Mouse (Mus musculus) mouse trophoblast stem cell (cell line): ENCODE data around the gene Gm12184.
"Not testable (repeated sequence)": the region's sequence is repeated elsewhere in the genome, so short reads cannot be mapped to it uniquely, and the experiment has no call there.

ENCODE experiments used
- in situ Hi-C, 2 experiments: fragments of 300-500 bp; cut with MseI, MboI; formaldehyde crosslinking; loops; 2 replicates in 1 of 2; 3 replicates in 1 of 2; pipeline ENCODE4 v1.15.1; 2025

Gm12184 gene

DNA sequence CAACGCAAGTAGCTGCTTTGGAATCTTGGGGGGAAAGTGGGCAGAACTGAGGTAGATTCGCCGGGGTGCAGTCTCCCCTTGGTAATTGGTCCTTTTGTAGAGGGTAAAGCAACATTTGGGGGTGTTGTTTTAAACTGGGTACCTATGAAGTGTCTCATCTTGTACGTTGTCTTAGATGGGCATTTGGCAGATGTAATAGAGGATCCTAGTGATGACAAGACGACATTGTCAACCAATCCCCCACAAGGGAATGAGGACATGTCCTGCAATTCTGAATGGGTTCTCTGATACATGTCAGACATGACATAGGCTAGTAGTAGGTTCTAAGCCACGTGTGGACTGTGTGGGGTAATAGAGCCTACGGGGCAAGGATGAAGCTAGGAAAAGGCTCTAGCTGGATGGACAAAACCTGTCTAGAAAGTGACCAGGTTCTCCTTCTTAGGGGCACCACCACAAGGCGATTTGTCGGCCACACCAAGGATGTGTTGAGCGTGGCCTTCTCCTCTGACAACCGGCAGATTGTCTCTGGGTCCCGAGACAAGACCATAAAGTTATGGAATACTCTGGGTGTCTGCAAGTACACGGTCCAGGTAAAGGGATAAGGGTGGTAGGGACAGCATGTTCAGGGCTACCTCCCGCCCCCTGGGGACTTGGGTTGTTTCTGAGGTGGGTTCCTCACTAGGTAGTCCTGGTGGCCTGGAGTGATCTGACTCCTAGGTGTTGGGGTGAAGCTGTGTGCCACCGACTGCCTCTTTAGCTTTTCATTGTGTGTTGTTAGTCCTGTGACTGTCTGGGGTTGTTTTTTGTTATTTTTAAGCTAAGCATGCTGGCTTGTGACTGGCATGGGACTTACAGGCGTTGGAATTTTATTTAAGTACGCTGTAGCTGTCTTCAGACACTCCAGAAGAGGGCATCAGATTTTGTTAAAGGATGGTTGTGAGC is 24.4 kb downstream of the Gm12184 start:
- in situ Hi-C loops: no loop called here

DNA sequence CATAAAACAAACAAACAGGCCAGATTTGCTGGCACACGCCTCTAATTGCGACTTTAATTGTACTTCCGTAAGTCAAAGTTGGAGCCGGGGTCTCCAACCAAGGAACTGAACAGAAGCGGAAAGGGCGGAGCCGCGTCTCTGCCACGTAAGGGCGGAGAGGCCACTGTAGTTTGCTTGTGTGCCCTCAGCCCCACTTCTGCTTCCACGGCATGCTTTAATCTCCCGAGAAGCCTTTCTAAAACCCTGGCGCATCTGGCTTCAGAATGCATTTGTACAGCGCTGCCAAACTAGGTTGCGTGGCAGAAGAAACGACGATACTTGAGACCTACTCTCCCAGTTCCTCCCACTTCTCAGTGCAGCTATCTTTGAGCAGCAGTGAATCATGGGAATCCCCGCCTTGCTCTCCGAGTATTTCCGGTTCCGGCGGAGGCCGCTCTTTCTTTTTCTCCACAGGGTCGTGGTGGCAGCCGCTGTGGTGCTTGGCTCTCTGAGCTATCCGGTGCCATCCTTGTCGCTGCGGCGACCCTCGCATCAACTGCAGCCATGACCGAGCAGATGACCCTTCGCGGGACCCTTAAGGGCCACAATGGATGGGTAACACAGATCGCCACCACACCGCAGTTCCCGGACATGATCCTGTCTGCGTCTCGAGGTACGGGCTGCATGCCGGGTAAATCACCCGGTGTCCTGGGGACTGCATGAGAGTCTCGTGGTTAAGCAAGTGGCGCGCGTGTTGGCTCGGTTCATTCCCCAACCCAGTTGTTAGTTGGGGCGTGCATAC is 26.3 kb downstream of the Gm12184 start, which contains the start of gene Rack1:
TSS of gene Rack1 (plus strand) at position 412 of the 781 bp plus-strand sequence.
- in situ Hi-C loops: no loop called here

DNA sequence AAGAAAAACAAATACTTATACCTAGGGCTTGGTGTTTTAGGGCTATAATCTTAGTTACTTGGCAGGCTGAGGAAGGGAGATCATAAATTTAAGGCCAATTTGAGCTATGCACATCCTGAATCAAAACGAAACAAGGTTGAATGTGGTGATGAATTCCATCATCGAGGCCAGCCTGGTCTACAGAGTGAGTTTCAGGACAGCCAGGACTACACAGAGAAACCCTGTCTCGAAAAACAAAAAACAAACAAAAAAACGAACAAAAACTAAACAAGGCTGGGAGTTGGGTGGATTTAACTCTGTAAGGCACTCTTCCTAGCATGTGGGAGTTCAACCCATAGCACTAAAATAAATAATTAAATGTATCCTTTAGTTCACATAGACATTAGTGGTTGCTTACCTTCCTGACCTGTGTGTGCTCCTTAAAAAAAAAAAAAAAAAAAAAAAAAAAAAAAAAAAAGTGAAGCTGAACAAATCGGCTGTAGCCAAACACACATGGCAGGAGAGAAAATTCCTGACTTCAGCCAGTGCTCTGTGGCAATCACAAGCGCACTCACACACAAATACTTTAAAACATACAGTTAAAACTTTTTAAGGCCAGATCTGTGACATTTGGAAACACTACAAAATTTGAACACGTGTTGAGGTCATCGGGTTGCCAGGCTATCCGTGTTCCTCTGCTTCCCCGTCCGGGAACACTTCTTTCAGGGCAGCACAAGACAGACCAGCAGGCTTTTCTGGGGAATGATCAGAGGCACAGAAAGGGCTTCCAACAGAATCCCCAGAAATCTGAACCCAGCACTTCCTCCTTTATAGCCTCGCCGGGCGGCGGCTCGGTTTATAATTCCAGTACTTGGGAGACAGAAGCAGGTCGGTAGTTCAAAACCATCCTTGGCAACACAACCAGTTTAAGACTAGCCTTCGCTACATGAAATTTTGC is 27.2 kb downstream of the Gm12184 start:
- in situ Hi-C loops: no loop called here

DNA sequence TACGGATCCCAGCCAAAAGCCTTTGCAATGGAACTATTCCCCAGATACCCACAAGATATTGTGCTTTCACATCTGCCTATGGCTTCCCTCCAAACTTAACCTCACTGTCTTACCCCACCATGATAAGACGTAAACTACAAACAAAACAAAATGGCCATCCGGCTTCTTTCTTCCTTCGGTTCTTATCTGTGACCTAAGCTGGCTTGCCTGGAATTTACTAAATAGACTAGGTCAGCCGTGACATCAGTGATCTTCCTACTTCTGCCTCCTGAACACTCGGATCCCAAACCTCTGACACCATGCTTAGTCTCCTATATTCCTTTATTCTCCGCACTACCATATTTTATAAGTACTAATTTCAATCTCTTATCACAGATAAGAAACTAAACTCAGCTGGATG is 28.1 kb downstream of the Gm12184 start:
- in situ Hi-C loops: no loop called here

DNA sequence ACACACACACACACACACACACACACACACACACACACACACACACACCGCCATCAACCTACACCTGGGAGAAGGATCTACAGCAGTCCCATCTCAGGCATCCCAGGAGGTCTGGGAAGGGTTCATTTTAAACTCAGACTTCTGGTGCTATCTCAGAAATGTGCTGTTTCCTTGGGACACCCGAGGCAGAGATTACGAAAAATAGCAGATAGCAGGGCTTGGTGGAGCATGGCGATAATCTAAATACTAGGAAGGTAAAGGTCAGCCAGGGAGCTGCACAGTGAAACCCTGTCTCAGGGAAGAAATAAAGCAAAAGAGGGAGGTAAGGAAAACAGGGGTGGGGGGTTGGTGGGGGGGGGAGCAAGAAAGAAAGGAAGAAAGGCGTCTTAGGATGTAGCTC is 29.2 kb downstream of the Gm12184 start:
- in situ Hi-C loops: no loop called here

DNA sequence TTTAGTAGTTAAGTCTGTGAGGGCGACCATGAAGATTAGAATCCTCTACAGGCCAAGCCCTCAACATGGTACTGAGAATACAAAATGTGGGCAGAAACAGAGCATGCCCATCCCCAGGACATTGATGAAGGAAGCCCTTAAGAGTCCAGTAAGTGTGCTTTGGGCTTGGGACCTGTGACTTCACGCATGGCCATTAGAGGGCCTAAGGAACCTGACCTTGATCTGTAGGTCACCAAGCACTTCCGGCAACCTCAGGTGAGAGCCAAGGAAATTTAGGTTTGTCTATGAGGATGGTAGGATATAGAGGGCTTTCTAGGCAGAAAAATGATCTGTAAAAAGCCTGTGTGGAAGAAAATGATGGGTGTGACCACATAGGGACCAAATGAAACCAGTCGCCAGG is 30.2 kb downstream of the Gm12184 start:
- in situ Hi-C loops: no loop called here

DNA sequence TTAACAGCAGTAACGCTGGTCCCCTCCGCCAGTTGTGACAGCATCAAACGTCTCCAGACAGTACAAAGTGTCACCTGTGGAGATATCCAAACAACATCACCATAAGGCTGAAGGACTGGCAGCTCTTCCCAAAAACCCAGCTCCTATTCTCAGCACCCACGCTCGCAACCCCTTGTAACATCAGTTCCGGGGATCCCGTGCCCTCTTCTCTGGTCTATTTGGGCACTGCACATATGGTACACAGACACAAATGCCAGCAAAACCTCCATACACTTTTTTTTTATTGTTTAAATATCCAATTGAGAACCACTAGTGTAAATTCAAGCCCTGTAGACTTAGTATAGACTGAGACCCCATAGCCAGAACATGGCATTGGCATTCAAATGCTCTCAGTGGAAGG is 31.2 kb downstream of the Gm12184 start:
- in situ Hi-C loops: no loop called here

DNA sequence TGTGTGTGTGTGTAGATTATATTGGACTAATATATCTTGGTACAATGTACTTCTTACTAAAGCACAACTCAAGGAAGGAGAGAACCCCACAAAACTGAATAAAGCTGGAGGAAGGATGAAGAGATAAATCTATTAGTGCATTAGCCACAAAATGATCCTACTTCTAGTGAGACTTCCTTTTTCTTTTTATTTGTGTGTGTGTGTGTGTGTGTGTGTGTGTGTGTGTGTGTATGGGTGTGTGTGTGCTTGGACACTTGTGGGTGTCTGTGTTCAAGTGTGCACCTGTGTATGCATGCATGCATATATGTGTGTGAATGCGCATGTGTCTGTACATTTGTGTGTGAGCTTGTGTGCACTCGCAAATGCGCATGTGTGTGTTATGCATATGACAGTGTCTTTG is 33.3 kb downstream of the Gm12184 start:
- in situ Hi-C loops: no loop called here

DNA sequence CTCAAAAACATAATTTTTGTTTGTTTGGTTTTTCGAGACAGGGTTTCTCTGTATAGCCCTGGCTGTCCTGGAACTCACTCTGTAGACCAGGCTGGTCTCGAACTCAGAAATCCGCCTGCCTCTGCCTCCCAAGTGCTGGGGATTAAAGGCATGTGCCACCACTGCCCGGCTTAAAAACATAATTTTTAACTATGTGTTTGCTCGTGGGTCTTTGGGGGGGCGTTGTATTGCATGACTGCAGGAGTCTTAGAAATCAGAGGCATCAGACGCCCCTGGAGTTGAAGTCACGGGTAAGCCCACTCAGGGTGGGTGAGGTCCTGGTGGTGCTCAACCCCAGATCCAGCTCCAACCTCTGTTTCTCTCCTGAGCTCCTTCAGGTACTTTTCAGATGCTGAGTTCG is 34.6 kb downstream of the Gm12184 start:
- in situ Hi-C loops: not testable (repeated sequence)

DNA sequence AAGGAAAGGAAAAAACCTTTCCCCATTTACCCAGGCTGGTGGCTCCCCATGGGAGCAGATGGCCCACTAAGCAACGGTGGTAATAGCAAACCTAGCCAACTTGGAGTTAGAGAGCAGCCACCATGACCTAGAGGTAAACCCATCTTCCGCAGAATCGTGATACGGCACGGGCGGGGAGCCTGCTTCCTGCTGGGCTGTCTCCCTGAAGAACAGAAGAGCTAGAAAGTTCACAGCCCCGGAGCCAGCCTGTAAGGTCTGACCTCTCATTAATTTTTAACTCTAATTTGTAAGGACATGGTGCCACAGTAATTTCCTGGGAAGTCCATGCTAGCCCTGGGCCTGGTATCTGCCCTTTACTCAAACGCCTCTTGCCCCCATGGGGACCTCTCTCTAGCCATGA is 35.5 kb downstream of the Gm12184 start:
- in situ Hi-C loops: no loop called here

DNA sequence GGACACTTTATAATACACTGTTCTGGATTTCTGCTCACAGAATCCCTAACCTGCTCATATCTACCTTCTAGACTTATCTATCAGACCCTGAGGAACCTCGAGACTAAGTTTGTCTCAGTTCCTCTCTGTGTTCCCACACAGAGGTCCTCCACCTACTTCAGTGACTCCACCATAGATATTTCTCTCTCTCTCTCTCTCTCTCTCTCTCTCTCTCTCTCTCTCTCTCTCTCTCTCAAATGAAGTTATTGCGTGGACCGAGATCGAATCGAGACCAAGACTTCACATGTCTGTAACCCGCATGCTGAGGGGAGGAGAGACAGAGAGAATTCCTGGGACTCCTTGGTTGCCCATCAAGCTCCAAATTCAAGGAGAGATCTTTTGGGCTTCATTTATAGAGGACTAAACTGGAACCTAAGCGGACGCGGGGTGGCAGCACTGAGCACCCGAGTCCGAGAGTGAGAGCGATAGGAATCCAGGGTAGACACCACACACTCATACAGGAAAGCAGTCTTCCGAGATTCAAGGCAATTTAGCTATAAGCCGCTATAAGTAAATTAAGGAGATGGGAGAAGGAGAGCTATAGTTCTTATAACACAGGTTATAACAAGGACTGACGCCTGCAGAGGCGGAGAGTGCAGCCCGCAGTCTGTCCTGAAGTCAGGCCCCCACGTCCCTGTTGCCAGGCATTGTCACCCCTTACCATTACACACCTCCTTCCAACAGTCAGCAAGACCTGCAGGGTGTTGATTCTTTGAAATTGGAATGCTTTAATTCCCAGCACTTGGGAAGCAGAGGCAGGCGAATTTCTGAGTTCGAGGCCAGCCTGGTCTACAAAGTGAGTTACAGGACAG is 36.3 kb downstream of the Gm12184 start:
- in situ Hi-C loops: loop anchor here (5.0 kb wide), 2 partner anchors 67 to 317 kb away; no protein-coding TSS in a partner anchor

DNA sequence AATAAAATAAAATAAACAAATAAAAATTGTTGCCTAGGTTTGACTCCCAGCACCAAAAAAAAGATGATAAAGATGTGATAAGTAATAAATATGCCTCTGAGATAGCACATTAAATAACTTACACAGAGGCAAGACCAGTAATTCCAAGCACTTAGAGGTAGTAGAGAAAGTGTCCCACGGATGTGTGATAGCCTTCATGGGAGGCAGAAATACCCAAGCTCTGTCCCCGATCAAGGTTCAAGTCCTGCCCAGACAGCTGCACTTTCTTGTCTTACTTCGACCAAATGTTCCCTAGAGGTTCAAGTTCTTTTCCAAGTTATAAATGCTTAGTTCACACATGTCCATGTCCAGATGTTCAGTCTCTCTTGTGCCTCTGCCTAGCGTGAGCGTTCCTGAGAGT is 37.2 kb downstream of the Gm12184 start:
- in situ Hi-C loops: loop anchor here (5.0 kb wide), 2 partner anchors 68 to 318 kb away; no protein-coding TSS in a partner anchor

DNA sequence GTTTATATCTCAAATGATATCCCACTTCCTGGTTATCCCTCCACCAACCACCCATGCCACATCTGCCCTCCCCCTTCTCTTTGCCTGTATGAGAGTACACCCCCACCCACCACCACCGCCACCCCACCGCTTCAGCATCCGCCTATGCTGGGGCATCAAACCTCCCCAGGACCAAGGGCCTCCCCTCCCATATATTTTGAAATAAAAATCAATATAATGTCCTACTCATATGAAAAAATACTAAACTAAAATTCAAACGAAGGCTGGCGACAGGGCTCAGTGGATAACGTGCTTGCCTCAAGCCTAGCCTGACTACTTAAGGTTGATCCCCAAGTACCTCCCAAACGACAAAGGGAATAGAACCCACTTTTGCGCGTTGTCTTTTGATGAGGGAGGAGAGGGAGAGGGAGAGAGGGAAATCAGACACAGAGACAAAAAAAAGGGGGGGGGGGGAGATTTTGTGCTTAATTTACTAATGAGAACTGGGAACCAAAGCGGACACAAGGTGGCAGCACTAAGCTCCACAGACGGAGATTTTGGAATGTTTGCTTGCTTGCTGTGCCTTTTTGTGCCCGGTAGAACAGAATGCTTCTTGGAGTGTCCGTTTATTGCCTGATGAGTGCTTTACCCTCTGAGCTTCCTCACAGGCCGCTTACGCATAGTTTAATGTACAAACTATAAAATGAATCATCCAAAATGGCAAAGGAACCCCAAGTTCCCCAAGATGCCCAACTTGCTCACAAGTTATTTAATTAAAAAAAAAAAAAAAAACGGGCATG is 38.0 kb downstream of the Gm12184 start:
- in situ Hi-C loops: loop anchor here (5.0 kb wide), 2 partner anchors 69 to 319 kb away; no protein-coding TSS in a partner anchor

DNA sequence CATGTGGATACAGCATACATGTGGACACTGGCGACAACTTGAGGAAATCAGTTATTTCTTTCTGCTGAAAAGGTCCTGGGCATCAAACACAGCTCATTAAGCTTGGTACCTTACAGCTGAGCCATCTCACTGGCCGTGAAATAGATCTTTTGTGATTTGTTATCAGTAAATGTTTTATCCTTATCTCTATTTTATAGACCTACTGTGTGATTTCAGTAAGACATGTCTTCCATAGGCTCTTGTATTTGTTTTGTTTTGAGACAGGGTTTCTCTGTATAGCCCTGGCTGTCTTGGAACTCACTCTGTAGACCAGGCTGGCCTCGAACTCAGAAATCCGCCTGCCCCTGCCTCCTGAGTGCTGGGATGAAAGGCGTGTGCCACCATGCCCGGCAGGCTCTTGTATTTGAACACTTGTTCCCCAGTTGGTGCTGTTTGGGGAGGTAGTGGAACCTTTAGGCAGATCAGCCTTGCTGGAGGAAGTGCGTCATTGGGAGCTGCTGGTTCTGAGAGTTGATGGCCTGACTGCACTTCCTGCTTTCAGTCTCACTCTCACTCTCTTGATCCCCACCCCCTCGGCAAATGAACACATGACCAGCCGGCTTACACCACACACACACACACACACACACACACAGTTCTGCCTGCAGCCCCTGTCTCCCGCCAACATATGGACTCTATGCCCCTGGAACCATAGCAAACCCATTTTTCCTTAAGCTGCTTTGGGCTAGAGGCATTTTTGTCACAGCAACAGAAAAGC is 38.8 kb downstream of the Gm12184 start:
- in situ Hi-C loops: loop anchor here (5.0 kb wide), 2 partner anchors 70 to 320 kb away; no protein-coding TSS in a partner anchor

DNA sequence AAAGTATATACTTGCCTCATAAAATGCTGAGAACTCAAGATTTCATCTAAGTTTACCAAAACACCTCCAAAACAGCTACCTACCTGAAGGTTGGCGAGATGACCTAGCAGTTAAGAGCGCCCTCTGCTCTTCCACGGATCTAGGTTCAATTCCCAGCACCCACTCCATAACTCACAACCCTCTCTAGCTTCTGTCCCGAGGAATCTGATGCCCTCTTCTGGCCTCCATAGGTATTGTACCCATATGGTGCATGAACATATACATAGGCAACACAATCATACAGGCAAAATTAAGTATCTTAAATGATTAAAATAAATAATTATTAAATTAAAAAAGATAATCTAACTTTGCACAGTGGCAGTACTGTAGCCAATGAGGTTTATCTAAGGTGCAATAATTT is 44.2 kb downstream of the Gm12184 start:
- in situ Hi-C loops: no loop called here

DNA sequence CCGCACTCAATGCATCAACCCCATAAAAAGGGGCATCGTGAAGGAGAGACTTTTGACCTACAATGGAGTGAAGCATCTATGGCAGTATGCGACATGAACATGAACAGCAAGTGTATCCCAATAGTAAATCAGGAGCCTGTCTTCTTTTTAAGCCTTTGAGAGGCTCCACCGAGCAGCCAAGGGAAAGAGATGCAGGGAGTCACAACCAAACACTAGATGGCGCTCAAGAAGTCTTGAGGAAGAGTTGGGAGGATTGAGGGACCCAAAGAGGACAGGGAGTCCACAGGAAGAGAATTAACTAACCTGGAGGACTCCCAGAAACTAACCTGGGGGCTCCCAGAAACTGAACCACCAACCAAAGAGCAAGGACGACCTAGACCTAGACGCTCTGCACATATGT is 47.0 kb downstream of the Gm12184 start:
- in situ Hi-C loops: no loop called here

DNA sequence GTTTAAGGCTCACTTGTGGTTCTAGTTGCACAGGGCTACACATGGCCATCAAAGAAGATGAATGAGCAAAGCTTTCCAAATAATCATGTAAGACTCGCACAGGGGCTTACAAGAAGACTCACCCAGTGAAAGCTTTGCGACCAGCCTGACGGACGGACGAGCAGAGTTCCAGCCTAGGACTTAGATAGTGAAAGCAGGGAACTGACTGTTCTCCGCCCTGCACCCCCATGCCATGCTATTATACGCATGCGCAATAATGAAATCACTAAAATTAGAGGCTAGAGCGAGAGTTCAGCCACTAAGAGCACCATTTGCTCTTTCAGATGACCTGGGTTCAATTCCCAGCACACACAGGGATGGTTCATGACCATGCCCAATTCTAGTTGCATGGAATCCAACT is 49.2 kb downstream of the Gm12184 start:
- in situ Hi-C loops: no loop called here

DNA sequence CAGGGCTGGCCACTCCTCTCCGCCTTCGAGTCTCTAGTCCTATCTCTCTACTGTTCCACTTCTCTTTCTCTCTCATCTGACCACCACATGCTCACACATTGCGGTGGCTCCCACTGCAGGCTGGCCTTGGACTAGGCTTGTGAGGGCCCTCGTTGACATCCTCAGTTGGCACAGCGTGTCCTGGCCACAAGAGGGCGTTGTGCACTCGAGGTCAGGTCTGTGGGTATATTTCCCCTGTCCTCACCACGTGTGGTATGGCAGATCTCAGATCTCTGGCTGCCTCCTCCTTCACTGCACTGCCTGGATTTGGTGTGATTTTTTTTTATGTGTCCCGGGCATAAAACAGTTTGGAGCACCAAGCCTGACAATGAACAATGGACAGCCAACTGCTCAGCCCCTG is 49.8 kb downstream of the Gm12184 start:
- in situ Hi-C loops: no loop called here

DNA sequence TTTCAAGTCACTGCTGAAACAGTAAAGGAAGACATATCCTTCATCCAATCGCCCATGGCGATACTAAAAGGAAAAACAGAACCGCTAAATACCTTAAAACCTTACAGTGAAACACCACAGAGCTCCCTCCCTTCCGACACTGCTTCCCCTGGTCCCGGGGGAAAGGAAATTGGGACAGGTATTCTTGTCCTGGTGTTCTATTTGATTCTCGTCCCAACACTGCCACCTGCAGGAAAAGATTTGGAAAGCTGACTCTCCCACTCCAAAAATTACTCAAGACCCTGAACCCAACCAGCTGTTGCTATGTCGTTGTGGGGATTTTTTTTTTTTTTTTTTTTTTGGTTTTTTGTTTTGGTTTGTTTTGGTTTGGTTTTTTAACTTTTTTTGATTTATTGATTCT is 51.0 kb downstream of the Gm12184 start:
- in situ Hi-C loops: no loop called here
